Mouse (Mus musculus) limb, embryonic 14.5 days (tissue): ENCODE results near the gene H2al1b. TPM values are rescaled to one million over a fixed set of nuclear protein-coding genes. Genes with fewer than 3 reads are reported as not detected.
A peak's percentile ranks its signal among the peaks of the same experiment; 100 is the strongest.
"Not testable (repeated sequence)": the region's sequence is repeated elsewhere in the genome, so short reads cannot be mapped to it uniquely, and the experiment has no call there.

Source experiments
- ATAC-seq: fragments of 200-750 bp; cut with Nextera tagmentation; 2 replicates; pipeline ENCODE4 v1.8.0; 2017; ENCODE audit warnings: low read depth, moderate number of reproducible peaks, moderate TSS enrichment; ENCODE audit not compliant: low FRiP score
- DNase-seq: peaks from one replicate; pipeline ENCODE4 v3.0.0-alpha.2; 2015; ENCODE audit warnings: low spot score
- H3K27ac ChIP-seq: fragments of 300-500 bp; sonication (generic); replicated peaks from 2 replicates; pipeline ENCODE4 v1.5.1; 2014; ENCODE audit warnings: low read depth, mild to moderate bottlenecking, low read length, moderate library complexity, mixed read lengths
- H3K27me3 ChIP-seq: fragments of 300-500 bp; sonication (generic); 2 replicates; pipeline ENCODE4 v1.6.1; 2014; ENCODE audit warnings: low read length, mixed read lengths; ENCODE audit not compliant: control insufficient read depth, insufficient read depth
- H3K36me3 ChIP-seq: fragments of 300-500 bp; sonication (generic); 2 replicates; pipeline ENCODE4 v1.6.1; 2014; ENCODE audit warnings: mild to moderate bottlenecking, low read length, moderate library complexity, mixed read lengths; ENCODE audit not compliant: control insufficient read depth, insufficient read depth
- H3K4me1 ChIP-seq: fragments of 300-500 bp; sonication (generic); 2 replicates; pipeline ENCODE4 v1.6.1; 2014; ENCODE audit warnings: antibody characterized with exemption, low read length, mixed read lengths; ENCODE audit not compliant: control insufficient read depth, insufficient read depth
- H3K4me2 ChIP-seq: fragments of 300-500 bp; sonication (generic); replicated peaks from 2 replicates; pipeline ENCODE4 v1.6.1; 2014; ENCODE audit warnings: low read depth, mild to moderate bottlenecking, low read length, moderate library complexity; ENCODE audit not compliant: severe bottlenecking
- H3K4me3 ChIP-seq: fragments of 300-500 bp; sonication (generic); replicated peaks from 2 replicates; pipeline ENCODE4 v1.5.1; 2014; ENCODE audit warnings: low read length
- H3K9ac ChIP-seq: fragments of 300-500 bp; sonication (generic); 2 replicates; pipeline ENCODE4 v1.6.1; 2014; ENCODE audit warnings: mild to moderate bottlenecking, low read depth, low read length, moderate library complexity; ENCODE audit not compliant: severe bottlenecking
- H3K9me3 ChIP-seq: fragments of 300-500 bp; sonication (generic); 2 replicates; pipeline ENCODE4 v1.6.1; 2016; ENCODE audit warnings: low read length; ENCODE audit not compliant: control insufficient read depth
- POLR2A ChIP-seq: fragments of 200-500 bp; IDR thresholded peaks from 2 replicates; pipeline ENCODE4 v1.8.0; 2012; ENCODE audit warnings: inconsistent platforms, mild to moderate bottlenecking, moderate library complexity, borderline replicate concordance; ENCODE audit not compliant: insufficient read depth, insufficient read length; ENCODE audit errors: extremely low read depth
- WGBS: fragments of 180-500 bp; shearing (Covaris S2); extraction: QIAGEN DNeasy Blood & Tissue Kit; methylation state at CpG from one replicate; pipeline ENCODE4 v1.1.7; 2014; 5-methylcytosine and 5-hydroxymethylcytosine counted together
- polyA plus RNA-seq, 2 experiments: library from polyadenylated mRNA; depleted of rRNA in 1 of 2; stranded (reverse) in 1 of 2; unstranded in 1 of 2; fragments of >200 nt; fragmentation: Nextera tagmentation in 1 of 2; extraction: Ambion mirVana in 1 of 2; gene quantifications; 2 replicates each; pipeline versions ENCODE4 v1.2.1 to v1.2.3; 2012 to 2014

The H2al1b gene
- polyA plus RNA-seq (2012; rRNA removed) (not detected in 2 replicates), polyA plus RNA-seq (2014; fragmentation: Nextera tagmentation; extraction: Ambion mirVana) (not detected in 2 replicates)

DNA sequence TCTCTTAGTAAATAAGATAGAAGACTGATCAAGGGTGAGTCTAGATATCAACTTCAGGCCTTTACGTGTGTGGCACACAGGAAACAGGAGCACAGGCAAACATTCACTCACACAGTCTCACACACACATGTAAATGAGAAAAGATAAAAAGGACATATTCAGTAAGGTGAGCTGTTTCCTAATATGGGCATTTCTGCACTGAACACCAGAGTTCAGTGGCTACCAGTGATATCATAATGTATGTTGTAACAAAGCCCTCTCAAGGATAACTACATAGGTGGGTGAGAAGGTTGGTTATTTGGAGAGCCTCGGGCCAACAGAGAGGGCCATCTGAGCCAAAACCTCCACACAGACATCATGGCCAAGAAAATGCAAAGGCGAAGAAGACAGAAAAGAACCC is at the start of gene H2al1b:
Gene H2al1b, plus strand, starts transcription at position 301 of the 400 bp plus-strand sequence.
- DNase-seq, H3K36me3 ChIP-seq, ATAC-seq, H3K9ac ChIP-seq, H3K27ac ChIP-seq, H3K4me3 ChIP-seq, H3K4me2 ChIP-seq, H3K4me1 ChIP-seq, H3K9me3 ChIP-seq, H3K27me3 ChIP-seq: not testable (repeated sequence)
- 100% methylated on average over 1 of the region's 3 CpGs for WGBS

- Histone ChIP-seq H3K4me3 (no peak overlapping the region), H3K4me1 (peaks cover 10% of the 10 kb centered on the region; the same call in 1 of the 2 replicates), H3K27ac (no peak overlapping the region), H3K4me2 (no peak overlapping the region), H3K9me3 (no peaks in the 10 kb centered on the region), H3K36me3 (no peaks in the 10 kb centered on the region), H3K27me3 (no peaks in the 10 kb centered on the region), H3K9ac (no peak overlapping the region)
- WGBS: 55% methylated on average over 5 of the region's 5 CpGs
- DNase-seq (no peak), ATAC-seq (no peak)
- TF ChIP-seq POLR2A: no peak
Observed at GRCm38 (mm10) chrX:11254062-11254461, 48.2 kb upstream of the H2al1b start.

DNA sequence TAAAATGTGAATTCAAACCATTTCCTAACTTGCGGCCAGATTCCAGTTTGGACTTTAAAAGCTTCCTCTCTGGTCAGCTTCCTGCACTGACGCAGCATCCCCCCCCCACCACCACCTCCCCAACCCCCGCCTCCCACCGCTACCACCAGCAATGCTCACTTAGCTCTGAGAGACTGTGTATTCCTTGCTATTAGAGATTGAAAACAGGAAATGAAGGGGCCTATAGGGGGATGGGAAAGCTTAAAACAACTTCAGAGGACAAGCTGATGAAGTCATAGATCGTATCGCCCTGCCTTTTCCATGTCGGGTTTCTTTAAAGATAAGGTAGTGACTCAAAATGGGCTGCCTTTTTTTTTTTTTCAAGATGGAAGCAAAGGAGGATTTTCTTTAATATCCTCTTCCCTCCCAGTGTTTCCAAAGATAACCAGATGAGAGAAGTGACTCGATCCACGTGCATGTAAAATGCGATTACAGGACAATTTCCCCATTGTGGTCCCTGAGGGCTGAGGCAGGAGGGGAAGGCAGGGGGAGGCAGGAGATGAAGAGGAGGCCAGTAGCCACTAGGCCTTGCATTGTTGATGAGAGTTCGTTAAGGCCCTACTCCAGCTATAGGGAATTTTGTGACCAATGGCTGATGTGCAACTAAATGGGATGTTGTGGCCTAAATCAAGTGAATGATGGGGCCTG is 47.6 kb upstream of the H2al1b start:
- ATAC-seq: no peak
- Histone ChIP-seq H3K4me1 (peaks cover 10% of the 10 kb centered on the region; the same call in 1 of the 2 replicates), H3K9me3 (no peaks in the 10 kb centered on the region), H3K27me3 (no peaks in the 10 kb centered on the region), H3K4me3 (no peak overlapping the region), H3K4me2 (no peak overlapping the region), H3K9ac (no peak overlapping the region), H3K36me3 (no peaks in the 10 kb centered on the region), H3K27ac (no peak overlapping the region)
- no peak for DNase-seq
- no peak for TF ChIP-seq POLR2A
- 37% methylated on average over 11 of the region's 11 CpGs for WGBS

DNA sequence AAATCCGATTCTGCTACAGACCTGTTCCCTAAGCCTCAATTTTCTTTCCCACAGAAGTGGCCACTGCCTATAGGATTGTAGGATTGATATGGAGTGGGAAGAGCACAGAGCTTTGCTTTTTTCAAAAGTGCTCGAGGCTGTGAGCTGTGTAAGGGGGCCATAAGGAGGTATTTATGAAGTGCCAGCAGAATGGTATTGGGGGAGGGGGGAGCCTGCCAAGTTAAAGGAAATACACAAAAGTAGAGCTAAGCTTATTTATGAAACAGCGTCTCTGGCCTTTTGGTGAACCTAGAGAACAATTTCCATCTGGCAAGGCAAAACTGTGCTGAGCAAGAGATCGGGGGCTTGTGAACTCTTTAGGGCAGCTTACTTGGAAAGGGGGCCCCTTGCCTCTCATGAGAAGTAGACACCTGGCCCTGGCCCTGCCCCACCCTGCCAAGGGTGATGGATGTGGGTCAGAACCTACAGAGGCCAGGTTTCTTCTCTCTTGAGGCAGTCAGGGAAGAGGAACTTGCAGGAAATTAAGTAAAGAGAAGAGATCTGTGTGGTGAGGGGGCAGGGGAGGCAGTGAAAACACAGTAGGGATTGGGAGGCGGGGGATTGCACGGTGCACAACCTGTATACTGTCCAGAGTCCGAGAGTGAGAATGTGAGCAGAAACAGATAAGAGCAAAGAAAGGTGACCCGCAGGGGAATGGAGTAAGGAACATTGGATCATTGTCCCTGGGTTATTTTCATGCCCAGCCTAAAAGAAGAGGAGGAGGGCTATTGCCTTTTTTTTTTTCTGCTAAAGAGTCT is 46.5 kb upstream of the H2al1b start:
- no peaks in the 10 kb centered on the region for H3K36me3 ChIP-seq
- H3K9ac ChIP-seq: no peak overlapping the region
- 41% methylated on average over 8 of the region's 8 CpGs for WGBS
- no peak for TF ChIP-seq POLR2A
- DNase-seq (peak; percentile 50), ATAC-seq (no peak)
- H3K4me2 ChIP-seq: no peak overlapping the region
- H3K4me3 ChIP-seq: no peak overlapping the region
- peaks cover 10% of the 10 kb centered on the region; the same call in 1 of the 2 replicates for H3K4me1 ChIP-seq
- no peak overlapping the region for H3K27ac ChIP-seq
- no peaks in the 10 kb centered on the region for H3K27me3 ChIP-seq
- no peaks in the 10 kb centered on the region for H3K9me3 ChIP-seq

- no peaks in the 10 kb centered on the region for H3K36me3 ChIP-seq
- H3K27me3 ChIP-seq: no peaks in the 10 kb centered on the region
- TF ChIP-seq POLR2A: no peak
- H3K4me3 ChIP-seq: no peak overlapping the region
- no peak overlapping the region for H3K4me2 ChIP-seq
- no peak overlapping the region for H3K27ac ChIP-seq
- DNase-seq (peak; percentile 34), ATAC-seq (no peak)
- no peaks in the 10 kb centered on the region for H3K9me3 ChIP-seq
- H3K4me1 ChIP-seq: peaks cover 5% of the 10 kb centered on the region; the same call in 1 of the 2 replicates
- WGBS: 55% methylated on average over 8 of the region's 8 CpGs
- no peak overlapping the region for H3K9ac ChIP-seq
Observed at GRCm38 (mm10) chrX:11264918-11265317, 37.3 kb upstream of the H2al1b start.
